Mouse (Mus musculus) liver, embryonic 14.5 days (tissue): ENCODE measurements around the gene Cuta.
"Not testable (repeated sequence)": the region's sequence is repeated elsewhere in the genome, so short reads cannot be mapped to it uniquely, and the experiment has no call there.

Experiments
- CTCF ChIP-seq: IDR thresholded peaks from 2 replicates; pipeline ENCODE4 v1.5.1; 2016; ENCODE audit warnings: antibody characterized with exemption, low read depth, control low read depth
- EP300 ChIP-seq: IDR thresholded peaks from 2 replicates; pipeline ENCODE4 v1.6.1; 2016; ENCODE audit warnings: antibody characterized with exemption, low read depth

DNA sequence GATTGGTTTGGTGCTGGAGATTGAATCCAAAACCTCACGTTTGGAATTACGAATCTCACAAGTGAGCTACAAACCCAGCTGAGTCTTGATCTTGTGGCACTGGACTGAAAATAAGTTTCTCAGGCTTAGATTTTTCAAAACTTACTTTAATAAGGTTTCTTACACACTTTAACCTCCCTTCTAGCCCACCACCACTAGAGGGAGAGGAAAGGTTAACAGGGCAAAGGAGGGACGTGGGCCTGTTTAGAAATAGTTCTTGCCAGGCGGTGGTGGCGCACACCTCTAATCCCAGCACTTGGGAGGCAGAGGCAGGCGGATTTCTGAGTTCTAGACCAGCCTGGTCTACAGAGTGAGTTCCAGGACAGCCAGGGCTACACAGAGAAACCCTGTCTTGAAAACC is 38.0 kb upstream of the Cuta start:
- TF ChIP-seq CTCF = peak; percentile 17; the same call in 1 of the 2 replicates
- not testable (repeated sequence) for TF ChIP-seq EP300
